Mouse (Mus musculus) forebrain, embryonic 15.5 days (tissue): ENCODE data around the gene Polr2e. TPM values are rescaled to one million over a fixed set of nuclear protein-coding genes. Genes with fewer than 3 reads are reported as not detected.
A peak's percentile ranks its signal among the peaks of the same experiment; 100 is the strongest.

Experiments
- ATAC-seq: fragments of 200-750 bp; cut with Nextera tagmentation; replicated peaks from 2 replicates; pipeline ENCODE4 v1.8.0; 2017; ENCODE audit warnings: mild to moderate bottlenecking, moderate TSS enrichment, moderate library complexity
- H3K27ac ChIP-seq: fragments of 300-500 bp; sonication (generic); replicated peaks from 2 replicates; pipeline ENCODE4 v1.5.1; 2015; ENCODE audit warnings: mild to moderate bottlenecking, inconsistent platforms
- H3K27me3 ChIP-seq: fragments of 300-500 bp; sonication (generic); 2 replicates; pipeline ENCODE4 v1.6.1; 2015; ENCODE audit warnings: inconsistent platforms
- H3K36me3 ChIP-seq: fragments of 300-500 bp; sonication (generic); 2 replicates; pipeline ENCODE4 v1.6.1; 2015; ENCODE audit warnings: mild to moderate bottlenecking, inconsistent platforms
- H3K4me1 ChIP-seq: fragments of 300-500 bp; sonication (generic); 2 replicates; pipeline ENCODE4 v1.6.1; 2015; ENCODE audit warnings: inconsistent platforms
- H3K4me2 ChIP-seq: fragments of 300-500 bp; sonication (generic); replicated peaks from 2 replicates; pipeline ENCODE4 v1.6.1; 2015; ENCODE audit warnings: mild to moderate bottlenecking, inconsistent platforms
- H3K4me3 ChIP-seq: fragments of 300-500 bp; sonication (generic); 2 replicates; pipeline ENCODE4 v1.5.1; 2015; ENCODE audit warnings: mild to moderate bottlenecking, inconsistent platforms
- H3K9ac ChIP-seq: fragments of 300-500 bp; sonication (generic); replicated peaks from 2 replicates; pipeline ENCODE4 v1.6.1; 2015; ENCODE audit warnings: mild to moderate bottlenecking, inconsistent platforms
- H3K9me3 ChIP-seq: fragments of 300-500 bp; sonication (generic); 2 replicates; pipeline ENCODE4 v1.6.1; 2016; ENCODE audit warnings: inconsistent platforms
- WGBS: fragments of 180-500 bp; shearing (Covaris S2); methylation state at CpG from one replicate; pipeline ENCODE4 v1.1.7; 2015; ENCODE audit warnings: mixed read lengths; 5-methylcytosine and 5-hydroxymethylcytosine counted together
- polyA plus RNA-seq: library from polyadenylated mRNA; unstranded; fragments of >200 nt; fragmentation: Nextera tagmentation; extraction: Ambion mirVana; gene quantifications from 2 replicates; pipeline ENCODE4 v1.2.1, GENCODE M21; 2015

Polr2e gene
- polyA plus RNA-seq, 1 experiment from 2014 or later, result 179 TPM

- H3K9ac ChIP-seq, result no peak overlapping the region
- no peak overlapping the region for H3K4me2 ChIP-seq
- H3K9me3 ChIP-seq, result no peaks in the 10 kb centered on the region
- H3K27ac ChIP-seq, result no peak overlapping the region
- no peaks in the 10 kb centered on the region for H3K4me1 ChIP-seq
- H3K4me3 ChIP-seq, result no peak overlapping the region
- no peaks in the 10 kb centered on the region for H3K27me3 ChIP-seq
- no peaks in the 10 kb centered on the region for H3K36me3 ChIP-seq
- no peak for ATAC-seq
- 84% methylated on average over 20 of the region's 20 CpGs for WGBS
Measured at GRCm38 (mm10) chr10:80072623-80073489, 33.3 kb upstream of the Polr2e start.

- H3K4me2 ChIP-seq, result no peak overlapping the region
- no peaks in the 10 kb centered on the region for H3K36me3 ChIP-seq
- H3K27ac ChIP-seq, result no peak overlapping the region
- H3K9me3 ChIP-seq, result no peaks in the 10 kb centered on the region
- no peaks in the 10 kb centered on the region for H3K27me3 ChIP-seq
- no peak overlapping the region for H3K4me3 ChIP-seq
- no peak overlapping the region for H3K9ac ChIP-seq
- H3K4me1 ChIP-seq, result no peaks in the 10 kb centered on the region
- 84% methylated on average over 3 of the region's 3 CpGs for WGBS
- no peak for ATAC-seq
Measured at GRCm38 (mm10) chr10:80071516-80071900, 31.9 kb upstream of the Polr2e start.

GRCm38 (mm10) chr10:80070837-80071515, 31.4 kb upstream of the Polr2e start:
- no peaks in the 10 kb centered on the region for H3K36me3 ChIP-seq
- no peak overlapping the region for H3K4me2 ChIP-seq
- H3K9me3 ChIP-seq, result no peaks in the 10 kb centered on the region
- no peaks in the 10 kb centered on the region for H3K27me3 ChIP-seq
- H3K4me3 ChIP-seq, result no peak overlapping the region
- no peak for ATAC-seq
- WGBS, result 66% methylated on average over 9 of the region's 9 CpGs
- 0 out of 2 replicates have a peak overlapping the region, but pooled peaks have one; percentile 3 for H3K27ac ChIP-seq
- no peaks in the 10 kb centered on the region for H3K4me1 ChIP-seq
- no peak overlapping the region for H3K9ac ChIP-seq

- Histone ChIP-seq H3K9me3 (no peaks in the 10 kb centered on the region), H3K9ac (no peak overlapping the region), H3K4me3 (no peak overlapping the region), H3K27me3 (no peaks in the 10 kb centered on the region), H3K4me2 (no peak overlapping the region), H3K27ac (no peak overlapping the region), H3K4me1 (no peaks in the 10 kb centered on the region), H3K36me3 (no peaks in the 10 kb centered on the region; the same call in 1 of the 2 replicates)
- 91% methylated on average over 4 of the region's 4 CpGs for WGBS
- no peak for ATAC-seq
Measured at GRCm38 (mm10) chr10:80069948-80070450, 30.4 kb upstream of the Polr2e start.

- H3K36me3 ChIP-seq, result no peaks in the 10 kb centered on the region; the same call in 1 of the 2 replicates
- WGBS, result 89% methylated on average over 6 of the region's 7 CpGs
- no peaks in the 10 kb centered on the region for H3K27me3 ChIP-seq
- H3K9me3 ChIP-seq, result no peaks in the 10 kb centered on the region
- H3K4me1 ChIP-seq, result no peaks in the 10 kb centered on the region
- H3K4me3 ChIP-seq, result no peak overlapping the region
- H3K9ac ChIP-seq, result no peak overlapping the region
- H3K4me2 ChIP-seq, result no peak overlapping the region
- no peak overlapping the region for H3K27ac ChIP-seq
- ATAC-seq, result no peak
Measured at GRCm38 (mm10) chr10:80069251-80069650, 29.7 kb upstream of the Polr2e start.

GRCm38 (mm10) chr10:80063877-80064650, 24.5 kb upstream of the Polr2e start:
- Histone ChIP-seq H3K4me1 (no peaks in the 10 kb centered on the region), H3K27ac (no peak overlapping the region), H3K4me3 (no peak overlapping the region), H3K9me3 (no peaks in the 10 kb centered on the region), H3K9ac (no peak overlapping the region), H3K27me3 (no peaks in the 10 kb centered on the region), H3K4me2 (no peak overlapping the region), H3K36me3 (peaks cover 14% of the 10 kb centered on the region)
- 79% methylated on average over 23 of the region's 23 CpGs for WGBS
- ATAC-seq, result no peak

- peaks cover 17% of the 10 kb centered on the region for H3K36me3 ChIP-seq
- ATAC-seq, result no peak
- WGBS, result 84% methylated on average over 5 of the region's 5 CpGs
- H3K4me2 ChIP-seq, result no peak overlapping the region
- no peaks in the 10 kb centered on the region for H3K9me3 ChIP-seq
- H3K27me3 ChIP-seq, result no peaks in the 10 kb centered on the region
- no peak overlapping the region for H3K9ac ChIP-seq
- H3K27ac ChIP-seq, result no peak overlapping the region
- no peaks in the 10 kb centered on the region for H3K4me1 ChIP-seq
- H3K4me3 ChIP-seq, result no peak overlapping the region
Measured at GRCm38 (mm10) chr10:80063104-80063503, 23.5 kb upstream of the Polr2e start.

GRCm38 (mm10) chr10:80057683-80058326, 18.2 kb upstream of the Polr2e start:
- WGBS, result 79% methylated on average over 30 of the region's 30 CpGs
- H3K4me1 ChIP-seq, result peaks cover 20% of the 10 kb centered on the region
- H3K4me3 ChIP-seq, result no peak overlapping the region
- ATAC-seq, result no peak
- no peaks in the 10 kb centered on the region for H3K27me3 ChIP-seq
- no peak overlapping the region for H3K27ac ChIP-seq
- peaks cover 38% of the 10 kb centered on the region for H3K36me3 ChIP-seq
- no peak overlapping the region for H3K9ac ChIP-seq
- no peaks in the 10 kb centered on the region for H3K9me3 ChIP-seq
- no peak overlapping the region for H3K4me2 ChIP-seq

GRCm38 (mm10) chr10:80056976-80057682, 17.5 kb upstream of the Polr2e start:
- Histone ChIP-seq H3K27ac (no peak overlapping the region), H3K27me3 (no peaks in the 10 kb centered on the region), H3K4me3 (no peak overlapping the region), H3K4me2 (no peak overlapping the region), H3K9me3 (no peaks in the 10 kb centered on the region), H3K4me1 (peaks cover 22% of the 10 kb centered on the region), H3K36me3 (peaks cover 35% of the 10 kb centered on the region), H3K9ac (no peak overlapping the region)
- WGBS, result 92% methylated on average over 27 of the region's 27 CpGs
- no peak for ATAC-seq

GRCm38 (mm10) chr10:80056506-80056905, 16.9 kb upstream of the Polr2e start:
- no peak overlapping the region for H3K27ac ChIP-seq
- H3K9me3 ChIP-seq, result no peaks in the 10 kb centered on the region
- H3K4me1 ChIP-seq, result peaks cover 22% of the 10 kb centered on the region
- no peaks in the 10 kb centered on the region for H3K27me3 ChIP-seq
- no peak overlapping the region for H3K4me2 ChIP-seq
- H3K36me3 ChIP-seq, result peaks cover 32% of the 10 kb centered on the region
- H3K9ac ChIP-seq, result no peak overlapping the region
- ATAC-seq, result no peak
- WGBS, result 96% methylated on average over 4 of the region's 4 CpGs
- H3K4me3 ChIP-seq, result no peak overlapping the region

- Histone ChIP-seq H3K36me3 (peaks cover 30% of the 10 kb centered on the region), H3K4me1 (peaks cover 22% of the 10 kb centered on the region), H3K9me3 (no peaks in the 10 kb centered on the region), H3K27ac (no peak overlapping the region), H3K4me2 (no peak overlapping the region), H3K4me3 (peak overlapping the region; percentile 83; the same call in 1 of the 2 replicates), H3K9ac (0 out of 2 replicates have a peak overlapping the region, but pooled peaks have one; percentile 84), H3K27me3 (no peaks in the 10 kb centered on the region)
- no peak for ATAC-seq
- WGBS, result 93% methylated on average over 10 of the region's 10 CpGs
Measured at GRCm38 (mm10) chr10:80055891-80056290, 16.3 kb upstream of the Polr2e start.
